Mouse (Mus musculus) forebrain, embryonic 13.5 days (tissue): ENCODE measurements around the gene Ptprd. TPM values are rescaled to one million over a fixed set of nuclear protein-coding genes. Genes with fewer than 3 reads are reported as not detected.

Experiments
- ATAC-seq: fragments of 200-750 bp; cut with Nextera tagmentation; 2 replicates; pipeline ENCODE4 v1.8.0; 2017
- H3K27ac ChIP-seq: fragments of 300-500 bp; sonication (generic); 2 replicates; pipeline ENCODE4 v1.5.1; 2015; ENCODE audit warnings: inconsistent platforms, mild to moderate bottlenecking, moderate library complexity
- H3K27me3 ChIP-seq: fragments of 300-500 bp; sonication (generic); 2 replicates; pipeline ENCODE4 v1.6.1; 2015; ENCODE audit warnings: mild to moderate bottlenecking, inconsistent platforms
- H3K36me3 ChIP-seq: fragments of 300-500 bp; sonication (generic); 2 replicates; pipeline ENCODE4 v1.6.1; 2015; ENCODE audit warnings: mild to moderate bottlenecking, inconsistent platforms; ENCODE audit not compliant: poor library complexity, severe bottlenecking
- H3K4me1 ChIP-seq: fragments of 300-500 bp; sonication (generic); 2 replicates; pipeline ENCODE4 v1.6.1; 2015; ENCODE audit warnings: inconsistent platforms
- H3K4me2 ChIP-seq: fragments of 300-500 bp; sonication (generic); 2 replicates; pipeline ENCODE4 v1.6.1; 2015; ENCODE audit warnings: inconsistent platforms, mild to moderate bottlenecking, moderate library complexity
- H3K4me3 ChIP-seq: fragments of 300-500 bp; sonication (generic); 2 replicates; pipeline ENCODE4 v1.5.1; 2015; ENCODE audit warnings: mild to moderate bottlenecking, inconsistent platforms
- H3K9ac ChIP-seq: fragments of 300-500 bp; sonication (generic); 2 replicates; pipeline ENCODE4 v1.6.1; 2015; ENCODE audit warnings: mild to moderate bottlenecking, inconsistent platforms
- H3K9me3 ChIP-seq: fragments of 300-500 bp; sonication (generic); replicated peaks from 2 replicates; pipeline ENCODE4 v1.6.1; 2016; ENCODE audit warnings: inconsistent platforms
- WGBS: fragments of 180-500 bp; shearing (Covaris S2); methylation state at CpG from one replicate; pipeline ENCODE4 v1.1.7; 2015; 5-methylcytosine and 5-hydroxymethylcytosine counted together
- polyA plus RNA-seq: library from polyadenylated mRNA; unstranded; fragments of >200 nt; fragmentation: Nextera tagmentation; extraction: Ambion mirVana; gene quantifications from 2 replicates; pipeline ENCODE4 v1.2.1, GENCODE M21; 2015

The Ptprd gene
- polyA plus RNA-seq, 1 experiment from 2014 or later, result 53.8 TPM

- no peak overlapping the region; the same call in 1 of the 2 replicates for H3K27ac ChIP-seq
- peaks cover 8% of the 10 kb centered on the region; the same call in 1 of the 2 replicates for H3K4me1 ChIP-seq
- H3K9ac ChIP-seq, result no peak overlapping the region
- no peaks in the 10 kb centered on the region for H3K27me3 ChIP-seq
- no peak overlapping the region for H3K4me2 ChIP-seq
- H3K4me3 ChIP-seq, result no peak overlapping the region
- H3K9me3 ChIP-seq, result no peaks in the 10 kb centered on the region
- WGBS, result 42% methylated on average over 3 of the region's 3 CpGs
- no peaks in the 10 kb centered on the region for H3K36me3 ChIP-seq
- peak; percentile 85 for ATAC-seq
Measured at GRCm38 (mm10) chr4:76006717-76007116, 2205.0 kb downstream of the Ptprd start.

GRCm38 (mm10) chr4:76004161-76004560, 2207.6 kb downstream of the Ptprd start:
- no peak overlapping the region for H3K4me3 ChIP-seq
- no peak for ATAC-seq

GRCm38 (mm10) chr4:76000258-76000657, 2211.5 kb downstream of the Ptprd start:
- H3K4me3 ChIP-seq, result no peak overlapping the region
- H3K27ac ChIP-seq, result no peak overlapping the region
- H3K9me3 ChIP-seq, result no peaks in the 10 kb centered on the region
- ATAC-seq, result no peak
- 92% methylated on average over 2 of the region's 2 CpGs for WGBS
- H3K36me3 ChIP-seq, result no peaks in the 10 kb centered on the region; the same call in 1 of the 2 replicates
- H3K4me2 ChIP-seq, result no peak overlapping the region
- peaks cover 10% of the 10 kb centered on the region; the same call in 1 of the 2 replicates for H3K4me1 ChIP-seq
- H3K9ac ChIP-seq, result no peak overlapping the region
- H3K27me3 ChIP-seq, result no peaks in the 10 kb centered on the region

More at GRCm38 (mm10) chr4:76004161-76004560, 2207.6 kb downstream of the Ptprd start:
- H3K36me3 ChIP-seq, result no peaks in the 10 kb centered on the region
- peaks cover 8% of the 10 kb centered on the region; the same call in 1 of the 2 replicates for H3K4me1 ChIP-seq
- H3K27me3 ChIP-seq, result no peaks in the 10 kb centered on the region
- WGBS, result 82% methylated on average over 2 of the region's 2 CpGs
- H3K9ac ChIP-seq, result no peak overlapping the region
- no peaks in the 10 kb centered on the region for H3K9me3 ChIP-seq
- H3K27ac ChIP-seq, result no peak overlapping the region
- H3K4me2 ChIP-seq, result no peak overlapping the region

- Histone ChIP-seq H3K9ac (no peak overlapping the region), H3K36me3 (no peaks in the 10 kb centered on the region; the same call in 1 of the 2 replicates), H3K27me3 (no peaks in the 10 kb centered on the region), H3K4me2 (no peak overlapping the region), H3K4me3 (no peak overlapping the region), H3K4me1 (peaks cover 13% of the 10 kb centered on the region), H3K9me3 (no peaks in the 10 kb centered on the region), H3K27ac (no peak overlapping the region)
- WGBS, result 33% methylated on average over 4 of the region's 4 CpGs
- no peak for ATAC-seq
Measured at GRCm38 (mm10) chr4:75995841-75996240, 2215.9 kb downstream of the Ptprd start.

- Histone ChIP-seq H3K4me2 (no peak overlapping the region), H3K27me3 (no peaks in the 10 kb centered on the region), H3K4me1 (peaks cover 13% of the 10 kb centered on the region), H3K4me3 (no peak overlapping the region), H3K27ac (no peak overlapping the region), H3K9me3 (no peaks in the 10 kb centered on the region), H3K36me3 (no peaks in the 10 kb centered on the region; the same call in 1 of the 2 replicates), H3K9ac (no peak overlapping the region)
- ATAC-seq, result no peak
- WGBS, result 42% methylated on average over 4 of the region's 4 CpGs
Measured at GRCm38 (mm10) chr4:75994576-75994975, 2217.2 kb downstream of the Ptprd start.

GRCm38 (mm10) chr4:75993092-75993491, 2218.7 kb downstream of the Ptprd start:
- ATAC-seq, result no peak
- H3K4me2 ChIP-seq, result no peak overlapping the region
- H3K4me3 ChIP-seq, result no peak overlapping the region
- 85% methylated on average over 7 of the region's 7 CpGs for WGBS
- no peaks in the 10 kb centered on the region; the same call in 1 of the 2 replicates for H3K36me3 ChIP-seq
- peaks cover 13% of the 10 kb centered on the region for H3K4me1 ChIP-seq
- H3K27me3 ChIP-seq, result no peaks in the 10 kb centered on the region
- no peaks in the 10 kb centered on the region for H3K9me3 ChIP-seq
- H3K9ac ChIP-seq, result no peak overlapping the region
- H3K27ac ChIP-seq, result no peak overlapping the region

- Histone ChIP-seq H3K9me3 (no peaks in the 10 kb centered on the region), H3K36me3 (no peaks in the 10 kb centered on the region), H3K4me1 (peaks cover 13% of the 10 kb centered on the region), H3K9ac (no peak overlapping the region), H3K4me3 (no peak overlapping the region), H3K27ac (no peak overlapping the region), H3K4me2 (no peak overlapping the region), H3K27me3 (no peaks in the 10 kb centered on the region)
- no peak for ATAC-seq
- 82% methylated on average over 6 of the region's 6 CpGs for WGBS
Measured at GRCm38 (mm10) chr4:75991621-75992245, 2220.0 kb downstream of the Ptprd start.

GRCm38 (mm10) chr4:75974728-75975127, 2237.0 kb downstream of the Ptprd start:
- no peak overlapping the region for H3K4me3 ChIP-seq
- H3K9ac ChIP-seq, result no peak overlapping the region
- no peak for ATAC-seq
- H3K27me3 ChIP-seq, result no peaks in the 10 kb centered on the region
- H3K27ac ChIP-seq, result no peak overlapping the region
- WGBS, result 87% methylated on average over 3 of the region's 3 CpGs
- no peaks in the 10 kb centered on the region for H3K36me3 ChIP-seq
- H3K4me2 ChIP-seq, result no peak overlapping the region
- H3K4me1 ChIP-seq, result no peaks in the 10 kb centered on the region
- no peaks in the 10 kb centered on the region for H3K9me3 ChIP-seq

GRCm38 (mm10) chr4:75973322-75973721, 2238.4 kb downstream of the Ptprd start:
- Histone ChIP-seq H3K4me1 (no peaks in the 10 kb centered on the region), H3K9me3 (no peaks in the 10 kb centered on the region), H3K9ac (no peak overlapping the region), H3K27me3 (no peaks in the 10 kb centered on the region), H3K27ac (no peak overlapping the region), H3K36me3 (no peaks in the 10 kb centered on the region), H3K4me3 (no peak overlapping the region), H3K4me2 (no peak overlapping the region)
- peak; percentile 89 for ATAC-seq
- 56% methylated on average over 1 of the region's 1 CpGs for WGBS

GRCm38 (mm10) chr4:75969961-75970360, 2241.8 kb downstream of the Ptprd start:
- Histone ChIP-seq H3K9me3 (no peaks in the 10 kb centered on the region), H3K4me2 (no peak overlapping the region), H3K4me3 (no peak overlapping the region), H3K27me3 (no peaks in the 10 kb centered on the region), H3K9ac (no peak overlapping the region), H3K4me1 (no peaks in the 10 kb centered on the region), H3K27ac (no peak overlapping the region), H3K36me3 (no peaks in the 10 kb centered on the region)
- ATAC-seq, result no peak
- 93% methylated on average over 2 of the region's 2 CpGs for WGBS

GRCm38 (mm10) chr4:75968618-75969017, 2243.1 kb downstream of the Ptprd start:
- WGBS, result 83% methylated on average over 2 of the region's 2 CpGs
- Histone ChIP-seq H3K27me3 (no peaks in the 10 kb centered on the region), H3K9me3 (no peaks in the 10 kb centered on the region), H3K4me1 (no peaks in the 10 kb centered on the region), H3K4me3 (no peak overlapping the region), H3K9ac (no peak overlapping the region), H3K36me3 (no peaks in the 10 kb centered on the region), H3K27ac (no peak overlapping the region), H3K4me2 (no peak overlapping the region)
- ATAC-seq, result no peak

GRCm38 (mm10) chr4:75965810-75966209, 2246.0 kb downstream of the Ptprd start:
- H3K4me3 ChIP-seq, result no peak overlapping the region
- H3K4me2 ChIP-seq, result no peak overlapping the region
- no peak overlapping the region for H3K27ac ChIP-seq
- ATAC-seq, result no peak
- no peaks in the 10 kb centered on the region for H3K4me1 ChIP-seq
- 80% methylated on average over 3 of the region's 3 CpGs for WGBS
- H3K27me3 ChIP-seq, result no peaks in the 10 kb centered on the region
- no peaks in the 10 kb centered on the region for H3K9me3 ChIP-seq
- H3K36me3 ChIP-seq, result no peaks in the 10 kb centered on the region
- H3K9ac ChIP-seq, result no peak overlapping the region

- Histone ChIP-seq H3K4me1 (no peaks in the 10 kb centered on the region), H3K9ac (no peak overlapping the region), H3K4me3 (no peak overlapping the region), H3K27ac (no peak overlapping the region), H3K36me3 (no peaks in the 10 kb centered on the region), H3K4me2 (no peak overlapping the region), H3K9me3 (no peaks in the 10 kb centered on the region), H3K27me3 (no peaks in the 10 kb centered on the region)
- no peak for ATAC-seq
- 93% methylated on average over 2 of the region's 2 CpGs for WGBS
Measured at GRCm38 (mm10) chr4:75962916-75963315, 2248.8 kb downstream of the Ptprd start.
